Mouse (Mus musculus): ENCODE results near the gene Slc26a11.

Gene Slc26a11

DNA sequence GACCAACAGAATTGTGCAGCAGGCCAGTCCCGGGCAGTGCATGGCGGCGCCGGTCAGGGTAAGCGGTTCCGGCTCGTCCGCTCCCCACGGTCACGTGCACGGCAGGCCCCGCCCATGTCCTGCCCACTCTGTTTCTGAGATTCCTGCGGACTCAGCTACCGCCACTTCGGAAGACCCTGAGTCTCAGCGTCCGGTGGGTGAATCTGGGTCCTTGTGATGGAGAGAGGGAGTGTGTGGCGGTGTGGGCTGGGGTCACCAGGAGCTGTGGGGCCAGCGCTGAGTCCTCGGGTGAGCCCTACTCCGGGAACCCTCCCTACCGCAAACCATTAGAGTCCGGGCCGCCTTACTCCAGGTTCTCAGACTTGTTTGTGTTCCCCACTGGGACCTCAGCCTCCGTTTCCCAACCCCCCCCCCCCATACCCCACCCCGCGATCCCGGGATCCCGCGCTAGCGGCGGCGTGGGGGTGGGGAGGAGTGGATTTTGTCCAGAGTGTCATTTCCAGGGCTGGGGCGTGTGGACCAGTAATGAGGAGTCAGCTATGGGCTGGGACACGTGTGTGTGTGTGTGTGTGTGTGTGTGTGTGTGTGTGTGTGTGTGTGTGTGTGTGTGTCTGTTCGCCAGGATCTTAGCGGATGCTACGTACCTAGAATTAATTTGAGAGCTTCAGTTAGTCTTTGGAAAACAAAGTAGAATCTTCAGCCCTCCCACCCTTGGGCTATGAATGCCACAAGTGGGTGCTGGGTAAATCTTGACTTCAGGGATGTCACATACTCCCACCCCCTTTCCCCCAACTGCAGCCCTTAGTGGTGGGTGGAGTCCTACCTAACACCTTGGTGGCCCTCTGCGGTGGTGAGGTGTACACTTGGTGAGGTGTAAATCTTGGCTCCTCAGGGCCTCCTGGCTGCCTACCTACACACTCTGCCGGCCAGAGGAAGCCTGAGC lies at the start of gene Slc26a11, which contains the start of gene Sgsh:
Slc26a11 (plus strand) TSS at position 115 of the 943 bp plus-strand sequence.
Sgsh (minus strand) TSS at position 94 of the 943 bp plus-strand sequence.
- in situ Hi-C loops (cut with MboI, MseI): loop anchor here (5.0 kb wide), 1 partner anchor 37 kb away; the partner anchor contains the start of gene Rnf213

DNA sequence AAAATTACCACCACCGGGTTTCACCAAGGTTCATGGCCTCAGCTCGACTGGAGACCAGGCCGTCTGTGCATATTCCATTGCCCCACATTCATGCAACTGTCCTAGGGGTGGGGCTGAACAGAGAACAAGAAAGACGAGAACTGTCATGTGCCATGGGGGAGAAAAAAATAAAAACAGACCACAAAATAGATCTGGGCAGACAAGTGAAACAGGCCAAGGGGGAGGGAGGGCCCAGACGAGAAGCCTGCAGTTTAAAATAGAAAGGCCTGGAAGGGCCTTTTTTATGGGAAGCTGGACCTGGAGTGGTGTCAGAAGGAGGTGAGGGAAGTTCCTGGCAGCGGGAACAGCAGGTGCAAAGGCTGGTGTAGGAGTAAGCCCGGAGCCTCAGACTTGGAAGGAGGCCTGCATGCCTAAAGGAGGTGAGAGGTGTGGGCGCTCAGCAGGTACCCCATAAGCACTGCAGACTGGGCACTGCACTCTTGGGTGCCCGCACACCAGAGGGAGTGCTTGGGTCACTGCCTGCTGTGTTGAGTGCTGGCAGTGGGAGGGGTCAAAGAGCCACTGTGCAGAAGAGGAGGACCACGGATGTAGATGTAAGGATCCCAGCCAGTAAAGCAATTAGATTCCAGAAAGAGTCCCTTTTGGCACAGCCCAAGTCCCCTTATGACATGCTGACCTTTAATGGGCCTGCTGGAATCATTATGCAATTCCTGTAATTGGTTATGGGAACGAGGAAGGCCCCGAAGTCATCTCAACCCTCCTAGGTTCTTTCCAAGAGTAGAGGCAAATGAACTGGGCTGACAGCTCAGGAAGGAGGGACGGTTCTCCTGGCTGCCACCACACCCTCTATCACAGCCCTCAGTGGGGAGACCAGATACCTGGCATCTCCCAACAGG lies 48.3 kb upstream of the Slc26a11 start:
- in situ Hi-C loops (cut with MboI, MseI): no loop called here

DNA sequence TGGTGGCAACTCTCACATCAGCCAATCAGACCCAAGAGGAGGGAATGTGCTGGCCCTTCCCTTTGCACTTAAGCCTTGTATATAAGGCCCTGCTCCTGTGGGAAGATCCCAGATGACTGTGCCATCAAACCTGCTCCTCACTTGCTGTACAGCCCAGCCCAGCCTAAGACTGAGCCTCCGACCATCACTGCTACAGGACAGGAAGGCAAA lies 47.8 kb upstream of the Slc26a11 start, which contains the start of gene Card14:
Card14 (plus strand) TSS at position 111 of the 210 bp plus-strand sequence.
- in situ Hi-C loops (cut with MboI, MseI): no loop called here

DNA sequence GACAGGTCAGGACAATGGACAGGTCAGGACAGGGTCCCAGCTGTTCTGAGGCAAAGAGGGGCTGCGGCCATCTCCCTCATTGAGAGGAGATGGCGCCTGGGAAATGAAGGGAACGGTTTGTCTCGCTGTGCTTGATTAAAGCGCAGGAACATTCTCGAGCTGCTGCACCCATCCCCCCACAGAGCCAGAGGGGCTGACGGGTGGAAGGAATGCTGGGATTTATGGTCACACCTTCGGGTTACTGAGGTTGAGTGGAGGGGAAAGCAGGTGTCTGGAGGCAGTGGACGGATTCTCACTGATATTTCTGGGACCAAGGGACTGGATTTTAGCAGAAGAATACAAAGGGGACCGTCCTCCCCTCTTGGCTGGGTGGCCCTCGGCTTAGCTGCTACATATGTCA lies 47.4 kb upstream of the Slc26a11 start:
- in situ Hi-C loops (cut with MboI, MseI): no loop called here

DNA sequence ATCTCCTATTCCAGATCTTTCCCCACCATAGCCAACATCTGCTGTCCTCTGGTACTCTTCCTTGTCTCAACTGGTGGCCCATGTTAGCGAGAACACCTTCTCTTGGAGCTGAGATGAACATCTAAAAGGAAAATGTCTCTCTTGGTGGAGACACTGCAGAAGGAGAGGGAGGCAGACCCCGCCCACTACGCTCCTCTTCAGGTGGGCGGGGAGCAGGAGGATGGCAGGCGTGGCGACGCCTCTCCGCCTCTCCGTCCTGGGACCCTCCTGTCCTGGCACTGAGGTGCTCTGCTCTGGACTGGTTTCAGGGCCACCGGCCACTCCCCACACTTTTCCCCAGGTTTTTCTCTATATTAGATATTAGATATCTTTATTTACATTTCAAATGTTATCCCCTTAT lies 44.7 kb upstream of the Slc26a11 start:
- in situ Hi-C loops (cut with MboI, MseI): no loop called here

DNA sequence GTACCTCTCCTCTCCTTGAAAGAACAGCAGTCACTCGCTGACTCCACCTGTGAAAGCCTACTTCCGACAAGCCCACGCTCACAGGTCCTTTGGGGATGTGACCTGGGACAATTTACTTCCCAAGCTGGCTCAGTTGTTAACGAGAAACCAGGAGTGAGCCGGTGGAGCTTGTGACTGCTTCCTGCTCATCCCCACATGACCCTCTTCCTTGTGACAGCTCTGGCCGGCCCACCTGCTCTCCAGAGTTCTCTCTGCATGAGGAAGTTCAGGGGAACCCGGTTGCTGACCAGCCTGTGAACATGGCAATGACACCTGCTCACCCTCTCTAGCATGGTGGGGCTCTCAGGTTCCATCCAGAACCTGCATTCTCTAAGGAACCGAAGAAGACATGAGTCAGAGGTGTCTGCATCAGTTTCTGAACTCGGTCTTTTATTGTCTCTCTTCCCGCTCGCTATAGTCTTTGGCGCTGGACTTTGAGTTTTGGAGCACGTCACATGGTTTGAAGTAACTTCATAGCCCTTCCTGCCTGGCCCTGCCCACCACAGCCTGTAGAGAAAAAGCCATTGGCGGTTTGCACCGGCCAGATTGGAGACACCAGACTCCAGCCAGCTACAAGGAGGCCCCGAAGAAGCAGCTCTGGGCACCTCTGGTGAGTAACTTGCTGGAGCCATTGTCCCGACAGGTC lies 41.0 kb upstream of the Slc26a11 start:
- in situ Hi-C loops (cut with MboI, MseI): no loop called here

DNA sequence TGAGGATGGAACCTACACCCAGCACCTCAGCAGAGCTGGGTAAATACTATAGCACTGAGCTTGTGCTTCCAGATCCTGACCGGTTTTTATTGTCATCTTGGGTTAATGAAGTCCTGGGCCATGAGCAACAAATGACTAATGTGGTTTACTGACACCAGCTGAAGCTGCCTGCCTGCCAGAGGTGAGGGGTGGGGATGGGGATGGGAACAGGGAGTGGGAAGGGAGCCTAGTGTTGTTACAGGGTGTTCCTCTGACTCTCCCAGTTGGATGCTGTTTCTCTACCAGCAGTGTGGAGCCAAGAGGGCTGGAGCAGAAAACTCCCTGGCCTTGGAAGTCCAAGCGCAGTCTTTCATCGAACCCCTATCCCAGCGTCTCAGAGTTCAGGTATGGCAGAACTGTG lies 38.6 kb upstream of the Slc26a11 start:
- in situ Hi-C loops (cut with MboI, MseI): no loop called here

DNA sequence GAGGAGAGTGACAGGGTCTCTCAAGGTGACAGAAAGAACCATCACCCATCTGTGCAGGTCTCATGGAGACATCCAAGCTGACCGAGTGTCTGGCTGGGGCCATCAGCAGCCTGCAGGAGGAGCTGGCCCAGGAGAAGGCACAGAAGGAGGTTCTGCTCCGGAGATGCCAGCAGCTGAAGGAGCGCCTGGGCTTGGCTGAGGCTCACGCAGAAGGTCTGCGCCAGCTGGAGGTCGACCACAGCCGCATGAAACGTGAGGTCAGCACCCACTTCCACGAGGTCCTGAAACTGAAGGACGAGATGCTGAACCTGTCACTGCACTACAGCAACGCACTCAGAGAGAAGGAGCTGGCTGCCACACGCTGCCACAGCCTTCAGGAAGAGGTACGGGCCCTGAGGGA lies 32.8 kb upstream of the Slc26a11 start:
- in situ Hi-C loops (cut with MboI, MseI): no loop called here

DNA sequence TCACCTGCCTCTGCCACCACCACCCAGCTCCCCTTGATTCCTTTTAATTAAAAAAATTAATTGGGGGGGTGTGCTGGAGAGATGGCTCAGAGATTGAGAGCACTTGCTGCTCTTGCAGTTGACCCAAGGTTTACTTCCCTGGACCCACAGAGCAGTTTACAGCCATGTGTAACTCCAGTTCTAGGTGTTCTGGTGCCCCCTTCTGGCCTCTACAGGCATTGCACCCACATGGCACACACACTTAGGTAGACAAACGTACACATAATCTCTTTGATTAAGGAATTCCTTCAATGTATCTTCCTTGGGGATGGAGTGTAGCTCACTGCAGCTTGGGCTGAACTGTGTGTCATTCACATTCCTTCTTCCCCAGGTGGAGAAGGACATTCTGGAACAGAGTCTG lies 30.3 kb upstream of the Slc26a11 start:
- in situ Hi-C loops (cut with MboI, MseI): no loop called here

DNA sequence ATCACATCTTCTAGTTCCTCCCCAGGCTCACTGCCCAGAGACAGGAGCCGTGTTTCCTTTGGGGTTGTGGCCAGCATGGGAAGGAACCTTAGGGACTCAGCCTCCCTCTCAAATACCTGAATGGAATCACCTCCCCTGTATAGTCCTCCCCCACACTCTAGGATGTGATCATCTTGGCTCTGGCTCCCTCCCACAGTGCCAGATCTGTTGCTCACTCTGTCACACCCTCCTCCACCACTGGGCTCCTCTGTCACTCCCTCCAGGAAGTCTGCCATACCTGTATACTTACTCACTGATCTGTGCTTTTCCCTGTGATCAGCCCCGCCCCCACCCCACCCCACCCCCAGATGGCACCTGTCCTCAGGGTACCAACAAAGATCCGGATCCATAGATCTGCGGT lies 24.8 kb upstream of the Slc26a11 start:
- in situ Hi-C loops (cut with MboI, MseI): no loop called here

DNA sequence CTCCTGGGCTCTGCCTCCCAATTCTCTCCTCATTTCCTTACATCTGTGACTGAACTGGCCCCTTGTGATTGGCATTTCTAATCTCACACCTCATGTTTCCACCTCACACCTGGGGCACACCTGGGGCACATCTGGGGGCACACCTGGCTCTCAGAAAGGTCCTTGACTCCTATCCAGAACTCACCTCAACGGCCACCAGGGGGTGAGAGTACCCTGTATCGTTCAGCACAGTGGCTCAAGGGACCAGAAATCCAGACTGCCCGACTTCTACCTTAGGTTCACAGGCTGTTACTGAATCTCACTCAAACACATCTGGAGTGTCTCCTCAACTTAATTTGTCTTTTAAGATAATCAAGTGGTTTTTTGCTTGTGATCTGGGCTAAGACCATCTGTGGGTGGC lies 23.4 kb upstream of the Slc26a11 start:
- in situ Hi-C loops (cut with MboI, MseI): no loop called here

DNA sequence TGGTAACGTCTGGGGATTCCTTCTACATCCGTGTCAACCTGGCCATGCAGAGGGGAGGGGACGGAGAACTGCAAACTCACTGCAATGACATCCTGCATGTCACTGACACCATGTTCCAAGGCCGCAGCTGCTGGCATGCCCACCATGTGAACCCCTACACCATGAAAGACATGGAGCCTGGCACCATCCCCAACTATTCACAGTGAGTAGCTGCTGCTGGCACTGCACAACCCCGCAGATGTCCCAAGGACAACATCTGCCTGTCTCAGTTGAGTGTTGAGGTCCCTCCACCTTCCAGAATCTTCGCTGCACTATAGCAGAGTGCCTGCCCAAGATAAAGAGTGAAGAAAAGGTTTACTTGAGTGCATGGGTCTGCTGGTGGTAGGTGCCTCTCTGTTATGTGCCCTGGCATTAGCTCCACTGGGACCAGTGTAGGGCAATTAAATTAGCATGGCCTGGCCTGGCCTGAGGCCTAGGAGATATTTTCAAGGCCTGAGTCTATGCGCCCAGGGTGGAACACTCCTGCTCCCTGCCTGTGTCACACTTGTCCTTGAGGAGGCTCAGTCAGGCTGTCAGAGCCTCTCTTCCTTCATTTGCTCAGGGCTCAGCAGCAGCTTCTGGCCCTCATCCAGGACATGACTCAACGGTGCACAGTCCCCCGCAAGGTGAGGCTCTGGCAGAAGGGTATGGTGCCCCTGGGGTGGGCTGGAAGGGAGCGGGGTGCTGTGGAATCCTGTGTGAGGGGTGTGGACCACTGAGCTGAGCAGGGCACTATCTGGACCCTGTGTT lies 16.9 kb upstream of the Slc26a11 start:
- in situ Hi-C loops (cut with MboI, MseI): no loop called here

DNA sequence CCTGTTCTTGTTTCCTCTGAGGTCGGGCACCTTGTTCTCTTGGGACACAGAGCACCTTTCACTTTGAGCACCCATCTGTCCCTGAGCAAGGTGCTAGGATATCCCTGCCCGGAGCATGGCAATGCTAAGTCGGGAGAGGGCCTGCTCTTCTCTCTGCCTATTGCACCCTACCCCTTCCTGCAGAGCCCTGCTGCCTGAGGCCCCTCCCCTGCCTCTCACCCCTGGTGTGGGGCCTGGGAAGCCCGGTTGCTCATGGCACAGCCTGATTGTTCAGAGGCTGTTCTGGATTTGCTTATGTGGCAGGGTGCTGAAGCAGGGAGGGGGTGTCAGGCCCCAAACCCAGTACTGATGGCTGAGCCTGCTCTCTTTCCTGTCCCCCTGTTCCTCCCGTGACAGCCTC lies 16.2 kb upstream of the Slc26a11 start:
- in situ Hi-C loops (cut with MboI, MseI): no loop called here

DNA sequence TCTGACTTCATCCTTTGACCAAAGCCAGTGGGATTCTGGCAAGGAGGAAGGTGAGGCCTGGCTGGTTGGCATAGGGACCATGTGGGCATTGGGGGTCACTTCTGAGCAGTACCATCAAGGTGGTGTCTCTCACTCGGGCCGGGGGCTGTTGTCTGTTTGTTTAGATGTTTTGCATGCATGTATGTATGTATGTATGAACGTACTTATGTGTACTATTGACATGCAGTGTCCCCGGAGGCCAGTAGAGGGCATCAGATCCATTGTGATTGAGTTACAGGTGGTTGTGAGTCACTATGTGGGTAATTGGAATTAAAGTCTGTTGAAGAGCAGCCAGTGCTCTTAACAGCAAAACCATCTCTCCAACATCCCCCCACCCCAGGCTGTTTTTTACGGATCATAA lies 15.7 kb upstream of the Slc26a11 start:
- in situ Hi-C loops (cut with MboI, MseI): no loop called here

DNA sequence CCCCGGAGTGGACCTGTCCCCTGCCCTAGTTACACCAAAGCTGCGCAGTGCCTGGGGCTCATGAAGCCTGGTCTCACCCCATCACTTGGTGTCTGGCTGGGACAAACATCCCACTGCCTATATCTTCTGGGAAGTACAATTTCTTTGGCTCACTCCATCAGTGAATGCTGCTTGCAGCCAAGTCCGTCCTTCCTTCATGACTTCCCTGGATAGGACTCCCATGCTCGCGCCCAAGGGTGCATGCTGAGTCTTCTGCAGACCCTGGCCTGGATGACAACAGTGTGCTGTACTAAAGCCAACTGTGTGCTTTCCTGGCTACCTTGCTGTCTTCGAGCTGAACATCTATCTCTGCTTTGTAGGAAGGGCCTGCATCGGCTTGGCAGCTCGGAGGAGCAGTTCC lies 11.2 kb upstream of the Slc26a11 start:
- in situ Hi-C loops (cut with MboI, MseI): no loop called here

DNA sequence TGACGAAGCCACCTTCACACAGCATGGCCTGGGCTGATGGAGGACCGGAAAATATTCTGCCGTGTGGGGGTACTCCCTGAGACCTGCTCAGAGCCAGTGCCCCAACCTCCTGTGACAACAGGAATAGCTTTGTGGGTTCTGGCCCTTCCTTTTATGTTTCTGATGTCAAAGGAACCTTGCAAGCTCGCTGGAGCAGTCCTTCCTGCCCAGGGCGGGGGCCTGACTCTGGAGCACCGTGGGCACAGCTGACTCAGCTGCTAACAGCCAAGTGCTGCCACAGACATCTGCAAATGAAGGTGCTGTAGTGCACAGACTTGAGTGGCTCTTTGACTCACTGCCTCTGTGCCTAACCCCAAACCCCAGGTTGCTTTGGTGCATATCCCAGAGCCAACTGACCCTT lies 10.5 kb upstream of the Slc26a11 start:
- in situ Hi-C loops (cut with MboI, MseI): no loop called here

DNA sequence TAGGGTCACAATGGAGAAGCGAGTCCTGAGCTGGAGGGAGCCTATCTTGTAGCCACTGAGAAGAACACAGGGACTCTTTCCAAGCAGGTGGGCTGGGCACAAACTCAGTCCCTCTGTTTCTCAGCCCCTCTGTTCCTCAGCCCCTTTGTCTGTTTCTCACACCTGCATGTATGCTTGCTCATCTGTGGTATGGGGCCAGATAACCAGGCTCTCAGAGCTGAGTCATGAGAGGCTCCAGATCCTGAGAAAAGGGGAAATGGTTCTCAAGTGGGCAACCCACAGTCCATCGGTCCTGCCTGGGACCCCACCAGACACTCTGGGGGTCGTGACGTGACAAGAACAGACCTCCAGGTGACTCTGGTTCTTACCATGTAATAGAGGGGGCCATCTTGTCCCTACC lies 8.2 kb upstream of the Slc26a11 start:
- in situ Hi-C loops (cut with MboI, MseI): no loop called here

DNA sequence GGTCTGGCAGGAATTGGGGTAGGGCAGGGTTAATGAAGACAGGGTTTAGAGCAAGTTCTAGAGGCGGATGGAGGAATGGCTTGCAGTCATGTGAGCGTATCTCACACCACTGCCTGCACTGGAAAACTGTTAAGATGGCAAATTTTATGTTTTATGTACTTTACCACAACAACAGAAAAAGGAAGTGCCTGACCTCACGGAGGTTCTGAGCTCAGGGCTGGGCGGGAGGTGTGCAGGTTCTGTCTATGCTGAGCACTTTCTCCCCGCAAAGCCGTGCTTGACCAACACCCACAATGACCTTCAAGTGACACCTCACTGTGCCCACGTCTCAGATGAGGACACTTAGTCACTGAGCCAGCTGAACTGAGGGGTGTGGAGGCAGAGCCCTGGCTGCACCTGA lies 3.2 kb upstream of the Slc26a11 start:
- in situ Hi-C loops (cut with MboI, MseI): no loop called here

DNA sequence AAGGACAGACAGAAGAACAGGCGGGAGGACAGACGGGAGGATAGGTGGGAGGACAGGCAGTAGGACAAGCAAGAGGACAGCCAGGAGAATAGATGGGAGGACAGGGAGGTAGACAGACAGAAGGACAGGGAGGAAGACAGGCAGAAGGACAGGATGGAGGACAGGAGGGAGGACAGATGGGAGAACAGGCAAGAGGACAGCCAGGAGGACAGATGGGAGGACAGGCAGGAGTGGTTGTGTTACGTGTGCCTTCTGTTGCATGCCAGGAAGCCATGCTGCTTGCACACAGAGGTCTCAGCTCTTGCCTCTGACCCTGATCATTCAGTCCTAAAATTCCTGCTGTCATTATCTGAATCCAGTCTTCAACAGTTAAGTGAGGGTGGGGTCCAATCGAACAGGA lies 1.4 kb upstream of the Slc26a11 start:
- in situ Hi-C loops (cut with MboI, MseI): no loop called here

DNA sequence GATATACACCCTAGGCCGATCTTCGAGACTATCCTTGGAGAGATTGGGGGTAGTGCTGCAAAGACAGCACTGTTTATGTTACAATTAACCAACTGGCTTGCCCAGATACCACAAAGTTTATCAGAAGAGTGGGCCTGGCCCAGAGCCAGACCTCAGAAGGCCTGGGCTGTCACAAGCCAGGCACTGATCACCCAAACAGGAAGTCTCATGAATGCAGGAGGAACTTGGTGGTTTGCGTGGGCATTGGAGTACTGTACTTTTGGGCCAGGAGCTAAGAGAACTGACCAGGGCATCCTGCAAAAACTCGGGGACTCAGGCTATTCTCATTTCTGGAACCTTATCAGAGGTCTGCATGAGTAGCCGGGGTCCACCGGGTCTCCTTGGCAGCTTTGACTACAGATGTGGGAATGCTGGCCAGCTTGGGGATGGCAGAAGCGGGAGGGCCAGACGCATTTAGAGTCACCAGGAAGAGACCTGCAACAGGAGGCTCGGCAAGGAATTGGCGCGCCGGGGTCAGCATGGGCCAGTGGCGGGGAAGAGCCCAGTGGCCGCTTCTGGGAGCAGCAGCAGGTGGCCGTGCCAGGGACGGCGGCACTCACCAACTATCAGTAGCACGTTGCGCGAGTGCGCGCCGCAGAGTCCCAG lies 437 bp upstream of the Slc26a11 start:
- in situ Hi-C loops (cut with MboI, MseI): loop anchor here (5.0 kb wide), 1 partner anchor 37 kb away; the partner anchor contains the start of gene Rnf213

DNA sequence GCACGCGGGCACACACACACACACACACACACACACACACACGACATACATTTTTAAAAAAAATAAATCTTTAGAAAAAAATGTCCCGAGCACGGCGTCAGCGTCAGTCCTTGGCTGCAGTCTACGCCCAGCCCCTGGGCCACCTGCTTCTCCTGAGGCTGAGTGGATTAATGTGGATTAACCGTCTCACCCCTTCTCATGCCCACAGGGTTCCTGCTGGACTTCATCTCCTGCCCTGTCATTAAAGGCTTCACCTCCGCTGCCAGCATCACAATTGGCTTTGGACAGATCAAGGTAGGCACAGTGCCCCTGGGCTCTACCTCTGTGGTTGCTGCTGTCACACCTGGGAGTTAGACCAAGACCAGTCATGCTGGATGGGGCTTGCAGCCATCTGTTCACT lies 3.7 kb downstream of the Slc26a11 start:
- in situ Hi-C loops (cut with MboI, MseI): loop anchor here (5.0 kb wide), 1 partner anchor 33 kb away; the partner anchor contains the start of gene Rnf213

Data from T-helper 2 cell (primary cell).